Mouse (Mus musculus) embryonic facial prominence, embryonic 15.5 days (tissue): ENCODE data around the gene Gba2. TPM values are rescaled to one million over a fixed set of nuclear protein-coding genes. Genes with fewer than 3 reads are reported as not detected.
A peak's percentile ranks its signal among the peaks of the same experiment; 100 is the strongest.
"Not testable (repeated sequence)": the region's sequence is repeated elsewhere in the genome, so short reads cannot be mapped to it uniquely, and the experiment has no call there.

Experiments
- ATAC-seq: fragments of 200-750 bp; cut with Nextera tagmentation; 2 replicates; pipeline ENCODE4 v1.8.0; 2017; ENCODE audit warnings: low read depth, moderate TSS enrichment; ENCODE audit not compliant: insufficient number of reproducible peaks, low FRiP score, low TSS enrichment
- H3K27ac ChIP-seq: fragments of 300-500 bp; sonication (generic); replicated peaks from 2 replicates; pipeline ENCODE4 v1.5.1; 2015; ENCODE audit warnings: mild to moderate bottlenecking, inconsistent platforms
- H3K27me3 ChIP-seq: fragments of 300-500 bp; sonication (generic); 2 replicates; pipeline ENCODE4 v1.6.1; 2015; ENCODE audit warnings: inconsistent platforms
- H3K36me3 ChIP-seq: fragments of 300-500 bp; sonication (generic); 2 replicates; pipeline ENCODE4 v1.6.1; 2015; ENCODE audit warnings: mild to moderate bottlenecking, inconsistent platforms
- H3K4me1 ChIP-seq: fragments of 300-500 bp; sonication (generic); 2 replicates; pipeline ENCODE4 v1.6.1; 2015; ENCODE audit warnings: inconsistent platforms
- H3K4me2 ChIP-seq: fragments of 300-500 bp; sonication (generic); replicated peaks from 2 replicates; pipeline ENCODE4 v1.6.1; 2015; ENCODE audit warnings: mild to moderate bottlenecking, inconsistent platforms
- H3K4me3 ChIP-seq: fragments of 300-500 bp; sonication (generic); replicated peaks from 2 replicates; pipeline ENCODE4 v1.5.1; 2015; ENCODE audit warnings: mild to moderate bottlenecking, inconsistent platforms
- H3K9ac ChIP-seq: fragments of 300-500 bp; sonication (generic); 2 replicates; pipeline ENCODE4 v1.6.1; 2015; ENCODE audit warnings: inconsistent platforms
- H3K9me3 ChIP-seq: fragments of 300-500 bp; sonication (generic); replicated peaks from 2 replicates; pipeline ENCODE4 v1.6.1; 2016; ENCODE audit warnings: inconsistent platforms
- WGBS: fragments of 180-500 bp; shearing (Covaris S2); methylation state at CpG from one replicate; pipeline ENCODE4 v1.1.7; 2015; 5-methylcytosine and 5-hydroxymethylcytosine counted together
- polyA plus RNA-seq: library from polyadenylated mRNA; unstranded; fragments of >200 nt; fragmentation: Nextera tagmentation; extraction: Ambion mirVana; gene quantifications from 2 replicates; pipeline ENCODE4 v1.2.1, GENCODE M21; 2015

The Gba2 gene
- polyA plus RNA-seq, 1 experiment from 2014 or later, result 22.3 TPM

DNA sequence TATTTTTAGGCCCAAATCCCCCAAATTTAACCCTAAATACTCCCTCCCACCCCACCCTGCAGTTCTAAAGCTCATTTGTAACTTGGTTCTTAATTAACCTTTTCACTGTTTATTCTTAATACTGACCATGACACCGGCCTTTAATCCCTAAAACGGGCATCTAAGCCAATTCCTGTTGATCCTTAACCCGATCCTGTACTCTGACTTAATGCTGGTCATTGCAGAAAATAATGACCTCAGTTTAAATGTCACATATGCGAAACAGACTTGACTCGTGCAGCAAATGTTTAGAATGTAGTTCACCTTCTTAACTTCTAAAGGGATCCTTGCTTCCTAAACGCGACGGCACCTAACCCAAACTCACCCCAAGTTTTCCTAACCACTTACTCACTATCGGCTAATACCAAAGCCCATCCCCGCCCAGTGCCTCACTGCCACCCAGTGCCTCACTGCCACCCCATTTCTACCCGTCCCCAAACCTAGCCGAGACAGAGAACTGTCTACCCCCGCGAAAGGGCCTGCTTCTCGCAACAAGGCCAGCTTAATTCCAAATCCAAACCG, 17.2 kb downstream of the Gba2 start:
- H3K27me3 ChIP-seq, result no peaks in the 10 kb centered on the region
- H3K9me3 ChIP-seq, result no peaks in the 10 kb centered on the region
- peaks cover 26% of the 10 kb centered on the region for H3K36me3 ChIP-seq
- under 1% methylated on average over 16 of the region's 16 CpGs for WGBS
- peak overlapping the region; percentile 84 for H3K4me2 ChIP-seq
- H3K27ac ChIP-seq, result peak overlapping the region; percentile 100
- peak overlapping the region; percentile 89 for H3K9ac ChIP-seq
- peaks cover 55% of the 10 kb centered on the region for H3K4me1 ChIP-seq
- no peak; the same call in 1 of the 2 replicates for ATAC-seq
- peak overlapping the region; percentile 95 for H3K4me3 ChIP-seq

DNA sequence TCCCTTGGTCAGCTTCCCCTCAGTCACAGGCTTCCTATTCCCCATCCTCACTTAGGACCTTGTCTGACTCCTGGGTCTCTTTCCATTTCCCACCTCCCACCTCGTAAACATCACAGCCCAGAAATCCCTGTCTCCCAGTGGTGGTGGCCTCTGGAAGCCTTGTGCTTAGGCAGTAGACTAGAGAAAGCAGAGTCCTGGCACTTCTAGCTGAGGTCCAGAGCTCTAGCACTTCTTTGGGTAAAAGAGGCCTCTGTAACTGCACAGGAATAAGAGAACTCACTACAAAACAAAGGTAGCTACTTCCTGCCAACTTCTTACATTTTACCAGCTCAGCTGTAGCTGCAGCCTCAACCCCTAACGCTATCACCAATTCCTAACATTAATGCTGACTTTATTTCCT, 17.7 kb downstream of the Gba2 start:
- Histone ChIP-seq H3K4me3 (peak overlapping the region; percentile 95), H3K4me2 (peak overlapping the region; percentile 84), H3K27me3 (no peaks in the 10 kb centered on the region), H3K9ac (peak overlapping the region; percentile 89; the same call in 1 of the 2 replicates), H3K9me3 (no peaks in the 10 kb centered on the region), H3K27ac (no peak overlapping the region; the same call in 1 of the 2 replicates), H3K36me3 (peaks cover 26% of the 10 kb centered on the region), H3K4me1 (peaks cover 55% of the 10 kb centered on the region)
- no peak for ATAC-seq
- 19% methylated on average over 2 of the region's 2 CpGs for WGBS

DNA sequence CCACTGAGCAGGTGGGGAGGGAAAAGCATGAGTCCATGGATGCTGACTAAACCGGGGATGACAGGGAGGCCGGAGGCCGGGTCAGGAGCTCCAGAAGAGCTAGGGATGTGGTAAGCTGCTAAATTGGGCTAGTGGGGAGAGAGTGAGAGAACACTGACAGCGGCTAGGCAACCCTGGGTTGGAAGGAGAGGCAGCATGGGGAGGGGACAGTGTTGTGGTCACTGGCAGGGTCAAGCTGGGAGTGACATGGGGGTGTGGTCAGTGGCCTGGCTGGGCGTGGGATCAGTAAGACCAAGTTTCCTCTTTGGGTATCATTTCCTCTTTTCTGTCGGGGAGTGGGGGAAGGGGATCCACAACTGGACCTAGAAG, 18.4 kb downstream of the Gba2 start:
- H3K36me3 ChIP-seq, result peaks cover 26% of the 10 kb centered on the region
- peaks cover 55% of the 10 kb centered on the region for H3K4me1 ChIP-seq
- peak overlapping the region; percentile 95 for H3K4me3 ChIP-seq
- no peaks in the 10 kb centered on the region for H3K27me3 ChIP-seq
- H3K9me3 ChIP-seq, result no peaks in the 10 kb centered on the region
- H3K9ac ChIP-seq, result no peak overlapping the region
- ATAC-seq, result no peak
- peak overlapping the region; percentile 84 for H3K4me2 ChIP-seq
- 30% methylated on average over 6 of the region's 6 CpGs for WGBS
- peak overlapping the region; percentile 11; the same call in 1 of the 2 replicates for H3K27ac ChIP-seq

- Histone ChIP-seq H3K27ac (peak overlapping the region; percentile 31; the same call in 1 of the 2 replicates), H3K36me3 (peaks cover 26% of the 10 kb centered on the region), H3K4me1 (peaks cover 55% of the 10 kb centered on the region), H3K4me2 (peak overlapping the region; percentile 84), H3K9ac (no peak overlapping the region), H3K27me3 (no peaks in the 10 kb centered on the region), H3K9me3 (no peaks in the 10 kb centered on the region), H3K4me3 (peak overlapping the region; percentile 95)
- 64% methylated on average over 13 of the region's 13 CpGs for WGBS
- ATAC-seq, result no peak
Observed at GRCm38 (mm10) chr4:43559519-43560242, 19.0 kb downstream of the Gba2 start.

DNA sequence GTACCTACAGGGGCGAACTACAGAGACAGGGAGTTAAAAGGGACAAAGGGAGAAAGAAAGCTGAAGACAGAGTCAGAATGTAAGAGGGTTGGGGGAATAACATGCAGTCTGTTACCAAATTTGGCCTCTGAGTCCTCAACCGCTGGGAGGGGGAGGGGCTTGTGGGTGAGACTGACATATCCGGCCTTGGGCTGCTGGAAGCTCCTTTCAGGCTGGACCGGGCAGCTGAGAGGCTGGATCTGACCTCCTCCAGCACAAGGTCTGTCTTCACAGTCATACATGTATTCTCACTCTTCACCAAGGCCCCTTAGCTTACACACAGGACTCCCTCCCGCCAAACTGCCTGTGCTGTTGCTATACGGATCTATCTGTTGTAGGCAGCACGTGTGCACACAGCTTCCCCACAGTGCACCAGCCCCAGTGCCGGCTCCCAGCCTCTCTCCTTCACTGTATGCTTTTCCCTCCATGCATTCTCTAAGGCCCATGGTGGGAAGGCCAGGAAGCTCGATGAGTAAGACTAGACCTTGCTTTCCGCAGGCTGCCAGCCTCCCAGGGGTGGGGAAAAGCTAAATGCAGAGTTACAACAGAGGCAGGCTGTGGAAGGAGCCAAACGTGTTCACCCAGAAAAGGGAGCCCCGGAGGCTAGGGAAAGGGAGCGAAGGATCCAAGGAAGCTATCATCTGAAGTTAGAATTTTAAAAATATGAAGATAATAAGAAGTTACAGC, 19.9 kb downstream of the Gba2 start:
- Histone ChIP-seq H3K36me3 (peaks cover 30% of the 10 kb centered on the region), H3K9ac (peak overlapping the region; percentile 21; the same call in 1 of the 2 replicates), H3K4me2 (peak overlapping the region; percentile 84), H3K27me3 (no peaks in the 10 kb centered on the region), H3K9me3 (no peaks in the 10 kb centered on the region), H3K4me3 (peak overlapping the region; percentile 27), H3K4me1 (peaks cover 50% of the 10 kb centered on the region), H3K27ac (peak overlapping the region; percentile 85)
- WGBS, result 11% methylated on average over 13 of the region's 13 CpGs
- ATAC-seq, result no peak

- Histone ChIP-seq H3K9ac (peak overlapping the region; percentile 21; the same call in 1 of the 2 replicates), H3K9me3 (no peaks in the 10 kb centered on the region), H3K4me1 (peaks cover 43% of the 10 kb centered on the region), H3K36me3 (peaks cover 37% of the 10 kb centered on the region), H3K27me3 (no peaks in the 10 kb centered on the region), H3K4me2 (peak overlapping the region; percentile 84), H3K27ac (peak overlapping the region; percentile 85), H3K4me3 (peak overlapping the region; percentile 27)
- 21% methylated on average over 5 of the region's 5 CpGs for WGBS
- ATAC-seq, result no peak
Observed at GRCm38 (mm10) chr4:43558028-43558630, 20.5 kb downstream of the Gba2 start.

DNA sequence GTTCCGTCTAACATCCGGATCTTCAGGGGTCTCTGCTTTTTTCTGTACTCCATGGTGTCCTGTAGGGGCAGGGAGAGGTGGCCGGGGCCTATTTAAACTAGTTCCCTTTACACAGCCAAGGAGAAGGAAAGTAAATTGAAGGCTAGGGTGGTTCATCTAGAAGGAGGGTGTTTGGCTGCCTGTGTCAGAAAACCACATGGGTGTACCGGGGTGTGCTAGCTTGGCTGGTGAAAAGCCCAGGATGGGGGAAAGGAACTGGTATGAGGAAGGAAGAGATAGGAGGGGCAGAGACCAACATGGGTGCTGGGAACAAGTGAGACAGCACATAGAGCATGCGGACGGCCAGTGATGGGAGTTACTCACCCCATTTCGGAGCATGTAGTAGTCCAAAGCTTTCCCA, 22.7 kb downstream of the Gba2 start:
- H3K4me2 ChIP-seq, result no peak overlapping the region
- ATAC-seq, result no peak
- no peak overlapping the region for H3K4me3 ChIP-seq

DNA sequence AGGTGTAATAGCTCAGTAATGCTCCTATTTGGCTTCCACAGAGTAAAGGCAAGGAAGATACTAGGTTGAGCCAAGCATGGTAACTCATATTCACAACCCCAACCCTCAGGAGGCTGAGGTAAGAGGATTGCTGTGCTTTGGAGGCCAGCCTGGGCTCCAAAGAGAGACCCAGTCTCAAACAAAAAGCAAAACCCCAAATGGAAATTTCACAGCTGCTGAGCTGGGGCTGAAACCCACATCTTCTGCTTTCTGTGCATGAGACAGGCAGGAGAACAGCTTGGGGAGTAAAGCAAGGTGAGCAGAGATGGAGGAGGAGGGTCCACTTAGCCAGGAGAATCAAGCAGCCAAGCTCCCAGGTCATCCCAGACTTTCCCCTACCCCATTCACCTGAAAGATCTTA, 24.8 kb downstream of the Gba2 start:
- Histone ChIP-seq H3K27ac (no peak overlapping the region), H3K36me3 (peaks cover 79% of the 10 kb centered on the region), H3K27me3 (no peaks in the 10 kb centered on the region), H3K9ac (no peak overlapping the region), H3K4me2 (no peak overlapping the region), H3K4me3 (no peak overlapping the region), H3K4me1 (peaks cover 19% of the 10 kb centered on the region), H3K9me3 (no peaks in the 10 kb centered on the region)
- ATAC-seq, result no peak

More for the DNA sequence above, 22.7 kb downstream of the Gba2 start:
- no peak overlapping the region for H3K9ac ChIP-seq
- no peaks in the 10 kb centered on the region for H3K9me3 ChIP-seq
- WGBS, result 94% methylated on average over 7 of the region's 7 CpGs
- H3K4me1 ChIP-seq, result peaks cover 40% of the 10 kb centered on the region
- peaks cover 58% of the 10 kb centered on the region for H3K36me3 ChIP-seq
- no peaks in the 10 kb centered on the region for H3K27me3 ChIP-seq
- H3K27ac ChIP-seq, result no peak overlapping the region

- no peak overlapping the region for H3K9ac ChIP-seq
- no peak overlapping the region for H3K27ac ChIP-seq
- H3K27me3 ChIP-seq, result no peaks in the 10 kb centered on the region
- no peaks in the 10 kb centered on the region for H3K9me3 ChIP-seq
- 98% methylated on average over 5 of the region's 5 CpGs for WGBS
- ATAC-seq, result no peak
- no peak overlapping the region for H3K4me2 ChIP-seq
- H3K4me1 ChIP-seq, result peaks cover 5% of the 10 kb centered on the region
- no peak overlapping the region for H3K4me3 ChIP-seq
- peaks cover 93% of the 10 kb centered on the region for H3K36me3 ChIP-seq
Observed at GRCm38 (mm10) chr4:43552437-43552836, 26.2 kb downstream of the Gba2 start.

DNA sequence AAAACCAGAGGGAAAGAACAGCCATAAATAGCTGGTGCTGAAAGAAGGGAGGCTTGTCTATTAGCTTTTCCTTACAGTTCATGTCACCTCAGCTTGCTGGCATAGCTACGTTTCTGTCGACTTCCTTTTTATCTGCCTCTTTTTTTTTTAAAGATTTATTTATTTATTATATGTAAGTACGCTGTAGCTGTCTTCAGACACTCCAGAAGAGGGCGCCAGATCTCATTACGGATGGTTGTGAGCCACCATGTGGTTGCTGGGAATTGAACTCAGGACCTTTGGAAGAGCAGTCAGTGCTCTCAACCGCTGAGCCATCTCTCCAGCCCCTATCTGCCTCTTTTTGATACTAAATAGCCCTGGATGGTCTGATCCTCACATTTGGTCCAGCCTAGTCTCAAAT, 26.8 kb downstream of the Gba2 start:
- not testable (repeated sequence) for H3K27ac ChIP-seq, H3K27me3 ChIP-seq, H3K9me3 ChIP-seq, H3K4me3 ChIP-seq, H3K4me1 ChIP-seq, H3K4me2 ChIP-seq, ATAC-seq, H3K9ac ChIP-seq
- H3K36me3 ChIP-seq, result peaks cover 99% of the 10 kb centered on the region
- 87% methylated on average over 6 of the region's 6 CpGs for WGBS

DNA sequence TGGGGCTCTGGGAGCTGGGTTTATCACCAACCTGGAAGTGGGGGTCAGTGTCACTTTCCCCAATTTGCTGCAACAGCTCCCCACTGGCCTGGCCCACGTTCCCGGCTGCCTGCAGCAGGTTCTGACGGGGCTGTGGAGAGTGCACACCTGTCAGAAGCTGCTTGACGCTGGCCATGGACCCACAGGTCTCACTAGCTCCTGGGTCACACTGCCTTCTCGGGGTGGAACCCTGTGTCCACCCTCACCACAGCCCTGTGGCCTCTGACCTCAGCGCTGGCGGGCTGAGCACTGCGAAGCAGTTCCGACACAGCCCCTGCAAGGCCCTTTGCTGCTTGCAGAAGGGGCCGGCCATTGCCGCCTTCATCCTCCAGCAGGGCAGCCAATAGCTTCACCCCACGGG, 29.6 kb downstream of the Gba2 start:
- peaks cover 99% of the 10 kb centered on the region for H3K36me3 ChIP-seq
- no peaks in the 10 kb centered on the region for H3K9me3 ChIP-seq
- no peak overlapping the region for H3K9ac ChIP-seq
- WGBS, result 94% methylated on average over 12 of the region's 12 CpGs
- no peak overlapping the region for H3K4me2 ChIP-seq
- H3K4me3 ChIP-seq, result no peak overlapping the region
- no peak overlapping the region for H3K27ac ChIP-seq
- no peaks in the 10 kb centered on the region for H3K27me3 ChIP-seq
- H3K4me1 ChIP-seq, result no peaks in the 10 kb centered on the region
- ATAC-seq, result no peak
